Mouse (Mus musculus) hindbrain, embryonic 16.5 days (tissue): ENCODE data around the gene Cldn34b2. TPM values are rescaled to one million over a fixed set of nuclear protein-coding genes. Genes with fewer than 3 reads are reported as not detected.
"Not testable (repeated sequence)": the region's sequence is repeated elsewhere in the genome, so short reads cannot be mapped to it uniquely, and the experiment has no call there.

ENCODE experiments used
- ATAC-seq: fragments of 200-750 bp; cut with Nextera tagmentation; 2 replicates; pipeline ENCODE4 v1.8.0; 2017; ENCODE audit warnings: moderate TSS enrichment, moderate library complexity
- H3K27ac ChIP-seq: fragments of 300-500 bp; sonication (generic); 2 replicates; pipeline ENCODE4 v1.5.1; 2014; ENCODE audit warnings: low read depth, mild to moderate bottlenecking, control low read depth, low read length, moderate library complexity
- H3K27me3 ChIP-seq: fragments of 300-500 bp; sonication (generic); replicated peaks from 2 replicates; pipeline ENCODE4 v1.6.1; 2014; ENCODE audit warnings: low read length; ENCODE audit not compliant: control insufficient read depth, insufficient read depth
- H3K36me3 ChIP-seq: fragments of 300-500 bp; sonication (generic); 2 replicates; pipeline ENCODE4 v1.6.1; 2014; ENCODE audit warnings: mild to moderate bottlenecking, low read length, moderate library complexity, mixed read lengths; ENCODE audit not compliant: control insufficient read depth, insufficient read depth
- H3K4me1 ChIP-seq: fragments of 300-500 bp; sonication (generic); 2 replicates; pipeline ENCODE4 v1.6.1; 2014; ENCODE audit warnings: low read depth, low read length; ENCODE audit not compliant: control insufficient read depth, insufficient read depth
- H3K4me2 ChIP-seq: fragments of 300-500 bp; sonication (generic); 2 replicates; pipeline ENCODE4 v1.6.1; 2014; ENCODE audit warnings: mild to moderate bottlenecking, low read length, control low read depth, moderate library complexity
- H3K4me3 ChIP-seq: fragments of 300-500 bp; sonication (generic); 2 replicates; pipeline ENCODE4 v1.5.1; 2014; ENCODE audit warnings: mild to moderate bottlenecking, low read length, control low read depth, moderate library complexity
- H3K9ac ChIP-seq: fragments of 300-500 bp; sonication (generic); 2 replicates; pipeline ENCODE4 v1.6.1; 2014; ENCODE audit warnings: low read depth, mild to moderate bottlenecking, control low read depth, low read length, moderate library complexity
- H3K9me3 ChIP-seq: fragments of 300-500 bp; sonication (generic); 2 replicates; pipeline ENCODE4 v1.6.1; 2014; ENCODE audit warnings: mild to moderate bottlenecking, low read length, moderate library complexity; ENCODE audit not compliant: control insufficient read depth
- WGBS: fragments of 180-500 bp; shearing (Covaris S2); extraction: QIAGEN DNeasy Blood & Tissue Kit; methylation state at CpG from one replicate; pipeline ENCODE4 v1.1.7; 2014; 5-methylcytosine and 5-hydroxymethylcytosine counted together
- polyA plus RNA-seq: library from polyadenylated mRNA; unstranded; fragments of >200 nt; fragmentation: Nextera tagmentation; extraction: Ambion mirVana; gene quantifications from 2 replicates; pipeline ENCODE4 v1.2.1, GENCODE M21; 2015

Cldn34b2 gene
- polyA plus RNA-seq = not detected in 2 replicates

DNA sequence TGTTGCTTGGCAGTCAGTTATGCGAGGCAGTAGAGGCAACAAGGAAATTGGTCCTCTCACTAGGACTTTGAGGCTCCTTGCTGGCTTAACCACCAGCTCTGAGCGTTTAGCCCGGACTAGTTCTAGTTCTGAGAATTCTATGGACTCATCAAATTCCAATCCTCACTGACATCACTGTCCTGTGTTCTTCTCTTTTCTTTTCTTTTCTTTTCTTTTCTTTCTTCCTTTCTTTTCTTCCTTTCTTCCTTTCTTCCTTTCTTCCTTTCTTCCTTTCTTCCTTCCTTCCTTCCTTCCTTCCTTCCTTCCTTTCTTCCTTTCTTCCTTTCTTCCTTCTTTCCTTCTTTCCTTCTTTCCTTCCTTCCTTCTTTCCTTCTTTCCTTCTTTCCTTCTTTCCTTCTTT, at the start of gene Cldn34b2:
Cldn34b2 (minus strand) TSS at position 101 of the 400 bp plus-strand sequence.
- ATAC-seq, H3K27ac ChIP-seq, H3K27me3 ChIP-seq, H3K4me2 ChIP-seq, H3K9me3 ChIP-seq, H3K4me1 ChIP-seq, H3K4me3 ChIP-seq, H3K36me3 ChIP-seq, H3K9ac ChIP-seq: not testable (repeated sequence)
- 90% methylated on average over 3 of the region's 3 CpGs for WGBS

DNA sequence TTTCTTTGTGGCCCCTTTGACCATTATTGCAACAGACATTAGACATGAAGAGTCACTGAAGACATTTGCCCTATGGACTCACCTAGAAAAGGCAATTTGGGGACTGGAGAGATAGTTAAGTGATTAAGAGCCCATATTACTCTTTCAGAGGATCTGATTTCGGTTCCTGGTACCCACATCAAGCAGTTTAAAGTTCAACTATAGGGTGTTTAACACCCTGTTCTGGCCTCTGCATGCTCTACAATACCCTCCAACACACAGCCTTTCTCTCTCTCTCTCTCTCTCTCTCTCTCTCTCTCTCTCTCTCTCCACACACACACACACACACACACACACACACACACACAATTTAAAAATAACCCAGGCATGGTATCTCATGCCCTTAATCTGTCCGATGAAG, 49.4 kb upstream of the Cldn34b2 start:
- H3K4me2 ChIP-seq = no peak overlapping the region
- 84% methylated on average over 2 of the region's 2 CpGs for WGBS

DNA sequence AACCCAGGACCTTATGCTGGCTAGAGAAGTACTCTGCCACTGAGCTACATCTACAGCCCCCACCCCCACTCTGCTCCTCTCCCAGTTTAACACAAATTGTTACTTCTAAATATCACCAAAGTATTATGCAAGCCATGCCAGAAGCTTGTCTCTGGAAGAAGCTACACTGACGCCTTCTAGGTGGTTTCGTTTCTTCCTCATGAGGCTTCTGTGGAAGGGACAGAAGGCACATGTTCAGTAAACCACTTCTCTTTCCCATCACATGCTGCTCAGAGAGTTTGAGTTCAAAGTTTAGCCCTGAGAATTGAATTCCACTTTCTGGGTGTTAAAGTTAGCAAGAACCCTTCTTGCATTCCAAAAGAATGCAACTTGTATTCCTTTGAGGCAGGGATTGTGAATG, 49.0 kb upstream of the Cldn34b2 start:
- ATAC-seq = no peak
- no peaks in the 10 kb centered on the region for H3K27me3 ChIP-seq
- no peaks in the 10 kb centered on the region for H3K36me3 ChIP-seq

More for the DNA sequence above, 49.4 kb upstream of the Cldn34b2 start:
- Histone ChIP-seq H3K9ac (no peak overlapping the region), H3K4me3 (no peak overlapping the region), H3K27ac (no peak overlapping the region), H3K27me3 (no peaks in the 10 kb centered on the region), H3K9me3 (no peaks in the 10 kb centered on the region), H3K4me1 (no peaks in the 10 kb centered on the region), H3K36me3 (no peaks in the 10 kb centered on the region)
- ATAC-seq = no peak

DNA sequence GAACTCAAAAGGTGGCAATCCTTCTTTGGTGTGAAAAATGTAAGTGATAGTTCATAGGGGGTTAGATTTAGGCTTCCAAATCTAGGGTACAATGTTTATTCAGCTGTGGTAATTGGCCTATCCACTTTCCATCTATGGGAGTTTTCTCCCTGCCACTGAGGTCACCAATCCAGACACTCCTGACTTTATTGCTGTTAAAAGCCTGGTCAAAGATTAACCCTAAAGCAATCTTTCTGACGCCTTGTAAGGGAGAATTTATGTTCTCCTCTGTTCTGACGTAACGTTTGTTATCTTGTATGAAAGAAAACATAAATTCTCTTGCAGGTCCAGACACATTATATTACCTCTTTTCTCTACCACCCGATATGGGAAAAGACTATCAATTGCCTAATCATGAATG, 47.4 kb upstream of the Cldn34b2 start:
- Histone ChIP-seq H3K4me1 (no peaks in the 10 kb centered on the region), H3K4me3 (no peak overlapping the region), H3K4me2 (no peak overlapping the region), H3K9ac (no peak overlapping the region), H3K9me3 (no peaks in the 10 kb centered on the region), H3K36me3 (no peaks in the 10 kb centered on the region), H3K27me3 (no peaks in the 10 kb centered on the region), H3K27ac (no peak overlapping the region)
- ATAC-seq = no peak
- 76% methylated on average over 4 of the region's 4 CpGs for WGBS

More for the DNA sequence above, 49.0 kb upstream of the Cldn34b2 start:
- Histone ChIP-seq H3K4me2 (no peak overlapping the region), H3K27ac (no peak overlapping the region), H3K9me3 (no peaks in the 10 kb centered on the region), H3K4me1 (no peaks in the 10 kb centered on the region), H3K9ac (no peak overlapping the region), H3K4me3 (no peak overlapping the region)
- WGBS = 94% methylated on average over 2 of the region's 2 CpGs

DNA sequence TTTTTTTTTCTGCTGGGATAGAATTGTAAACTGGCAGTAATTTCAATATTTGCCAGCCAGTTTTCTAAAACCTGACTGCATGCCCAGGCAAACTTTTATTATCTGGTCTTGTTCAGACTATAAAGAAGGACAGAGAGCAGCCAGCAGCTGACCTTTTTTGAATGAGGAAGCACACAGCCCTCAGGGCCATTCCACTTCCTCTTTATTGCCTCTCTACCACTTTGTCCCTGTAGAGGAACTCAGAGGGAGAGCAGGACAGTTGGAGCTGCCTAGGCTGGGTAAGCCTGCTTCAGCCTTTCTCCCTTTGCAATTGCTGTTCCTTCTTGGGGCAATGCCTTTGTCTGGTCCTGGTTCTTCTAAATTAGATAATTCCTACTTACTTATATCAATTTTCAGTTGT, 44.1 kb upstream of the Cldn34b2 start:
- ATAC-seq = no peak
- H3K4me2 ChIP-seq = no peak overlapping the region
- no peaks in the 10 kb centered on the region for H3K27me3 ChIP-seq
- H3K9me3 ChIP-seq = no peaks in the 10 kb centered on the region
- no peak overlapping the region for H3K4me3 ChIP-seq
- H3K4me1 ChIP-seq = no peaks in the 10 kb centered on the region
- no peak overlapping the region for H3K27ac ChIP-seq
- no peaks in the 10 kb centered on the region for H3K36me3 ChIP-seq
- no peak overlapping the region for H3K9ac ChIP-seq

DNA sequence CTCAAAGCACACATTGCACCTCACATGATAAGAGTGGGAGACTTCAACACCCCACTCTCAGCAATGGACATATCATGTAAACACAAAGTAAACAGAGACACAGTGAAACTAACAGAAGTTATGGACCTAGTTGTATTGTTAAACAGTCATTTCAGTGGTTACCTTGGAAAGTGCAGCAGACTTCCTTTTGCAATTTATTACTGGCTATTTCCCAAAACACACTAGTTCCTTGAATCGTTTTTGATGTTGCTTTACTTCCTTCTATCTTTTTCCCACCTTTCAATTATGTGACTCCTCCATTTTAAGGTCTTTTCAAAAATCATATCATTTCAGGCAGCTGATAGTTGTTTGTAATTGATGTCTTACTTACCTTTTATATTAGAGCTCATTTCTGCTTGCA, 43.5 kb upstream of the Cldn34b2 start:
- H3K27me3 ChIP-seq = no peaks in the 10 kb centered on the region
- H3K4me1 ChIP-seq = no peaks in the 10 kb centered on the region
- no peaks in the 10 kb centered on the region for H3K36me3 ChIP-seq
- no peak overlapping the region for H3K27ac ChIP-seq
- no peak overlapping the region for H3K4me3 ChIP-seq
- 67% methylated on average over 1 of the region's 1 CpGs for WGBS
- H3K9ac ChIP-seq = no peak overlapping the region
- no peak overlapping the region for H3K4me2 ChIP-seq
- no peaks in the 10 kb centered on the region for H3K9me3 ChIP-seq
- ATAC-seq = no peak

DNA sequence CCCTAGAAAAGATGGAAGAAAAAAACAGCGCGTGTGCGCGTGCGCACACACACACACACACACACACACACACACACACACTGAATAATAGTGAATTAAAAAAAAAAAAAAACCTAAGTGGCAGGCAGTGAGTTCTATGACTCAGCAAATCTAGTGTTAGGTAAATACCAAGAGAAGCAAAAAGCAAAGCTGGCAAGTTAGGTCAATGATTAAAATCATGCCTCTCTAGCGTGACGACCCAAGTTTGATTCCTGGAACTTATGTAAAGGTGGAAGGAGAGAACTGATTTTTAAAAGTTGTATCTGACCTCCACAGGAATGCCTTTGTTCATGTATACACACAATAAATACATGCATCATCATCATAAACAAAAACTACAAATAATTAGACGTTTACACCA, 41.7 kb upstream of the Cldn34b2 start:
- WGBS = 95% methylated on average over 8 of the region's 8 CpGs
- Histone ChIP-seq H3K9ac (no peak overlapping the region), H3K4me2 (no peak overlapping the region), H3K4me3 (no peak overlapping the region), H3K36me3 (no peaks in the 10 kb centered on the region), H3K4me1 (no peaks in the 10 kb centered on the region), H3K27me3 (no peaks in the 10 kb centered on the region), H3K27ac (no peak overlapping the region), H3K9me3 (no peaks in the 10 kb centered on the region)
- no peak for ATAC-seq

DNA sequence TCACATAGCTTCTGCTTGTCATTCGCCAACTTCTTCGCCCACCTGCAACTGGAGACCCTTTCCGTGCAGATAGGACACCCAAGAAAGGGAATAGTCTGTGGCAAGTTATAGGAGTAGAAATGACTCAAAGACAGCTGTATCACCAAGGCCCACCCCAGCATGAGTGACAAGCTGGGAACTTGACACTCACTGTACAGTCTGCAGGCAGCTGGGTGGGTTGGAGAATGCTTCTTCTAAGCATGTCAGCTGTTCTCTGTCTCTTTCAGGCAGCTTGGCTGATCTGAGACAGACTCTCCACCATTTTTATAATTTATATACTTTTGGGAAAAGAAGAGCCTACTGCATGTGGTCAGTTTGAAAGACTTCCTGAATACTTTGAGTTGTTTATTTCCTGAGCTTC, 39.5 kb upstream of the Cldn34b2 start:
- ATAC-seq = no peak
- no peak overlapping the region for H3K27ac ChIP-seq
- H3K4me1 ChIP-seq = no peaks in the 10 kb centered on the region
- no peaks in the 10 kb centered on the region for H3K36me3 ChIP-seq
- H3K4me2 ChIP-seq = no peak overlapping the region
- no peak overlapping the region for H3K9ac ChIP-seq
- WGBS = 99% methylated on average over 3 of the region's 3 CpGs
- no peaks in the 10 kb centered on the region for H3K27me3 ChIP-seq
- H3K4me3 ChIP-seq = no peak overlapping the region
- no peaks in the 10 kb centered on the region for H3K9me3 ChIP-seq

DNA sequence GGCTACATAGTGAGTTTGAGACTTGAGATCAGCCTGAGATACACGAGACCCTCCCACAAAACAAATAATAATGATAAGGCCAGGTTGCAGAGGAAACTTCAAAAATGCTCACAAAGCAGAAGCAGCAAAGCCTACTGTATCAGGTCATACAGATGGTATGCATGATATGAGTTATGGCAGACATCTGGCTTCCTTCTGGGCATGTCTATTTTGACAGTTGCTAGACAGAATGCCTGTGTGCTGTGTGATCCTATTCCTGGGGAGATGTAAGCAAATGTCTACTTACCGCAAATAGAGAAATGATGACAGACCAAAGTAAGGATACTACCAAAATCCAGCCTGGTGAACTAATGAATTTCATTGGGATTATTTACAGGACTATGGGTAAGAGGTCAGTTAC, 38.1 kb upstream of the Cldn34b2 start:
- Histone ChIP-seq H3K9me3 (no peaks in the 10 kb centered on the region), H3K36me3 (no peaks in the 10 kb centered on the region), H3K27me3 (no peaks in the 10 kb centered on the region), H3K4me3 (no peak overlapping the region), H3K4me2 (no peak overlapping the region), H3K4me1 (no peaks in the 10 kb centered on the region), H3K9ac (no peak overlapping the region), H3K27ac (no peak overlapping the region)
- no peak for ATAC-seq
- WGBS = 73% methylated on average over 2 of the region's 2 CpGs

DNA sequence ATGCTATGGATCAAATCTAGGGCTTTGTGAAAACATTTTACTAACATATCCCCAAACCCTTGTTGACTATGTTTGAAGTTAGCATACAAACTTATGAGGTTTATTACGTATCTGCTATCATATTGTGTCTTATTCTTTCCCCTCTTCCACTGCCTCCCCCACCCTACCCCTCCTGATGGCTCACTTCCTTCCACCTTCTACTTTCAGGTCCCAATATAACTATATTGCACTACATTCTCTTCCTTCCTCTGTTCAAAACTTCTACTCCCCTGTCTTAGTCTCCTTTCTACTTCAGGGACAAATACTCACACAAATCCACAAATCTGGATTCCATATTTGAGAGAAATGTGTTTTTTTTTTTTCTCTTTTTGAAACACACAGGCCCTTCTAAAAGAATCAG, 35.3 kb upstream of the Cldn34b2 start:
- no peak overlapping the region for H3K9ac ChIP-seq
- 78% methylated on average over 1 of the region's 1 CpGs for WGBS
- ATAC-seq = no peak
- H3K27ac ChIP-seq = no peak overlapping the region
- no peak overlapping the region for H3K4me2 ChIP-seq
- H3K9me3 ChIP-seq = no peaks in the 10 kb centered on the region
- H3K36me3 ChIP-seq = no peaks in the 10 kb centered on the region
- H3K27me3 ChIP-seq = no peaks in the 10 kb centered on the region
- H3K4me3 ChIP-seq = no peak overlapping the region
- H3K4me1 ChIP-seq = no peaks in the 10 kb centered on the region
